Mouse (Mus musculus): ENCODE data around the gene Gng10. TPM values are rescaled to one million over a fixed set of nuclear protein-coding genes. Genes with fewer than 3 reads are reported as not detected.
A peak's percentile ranks its signal among the peaks of the same experiment; 100 is the strongest.

Gene Gng10
- total RNA-seq, 1 experiment from 2014 or later: 26.8 TPM

- no peak for DNase-seq
These were observed 19.7 kb upstream of the Gng10 start for GRCm38 (mm10) chr4:59015181-59015580.

DNA sequence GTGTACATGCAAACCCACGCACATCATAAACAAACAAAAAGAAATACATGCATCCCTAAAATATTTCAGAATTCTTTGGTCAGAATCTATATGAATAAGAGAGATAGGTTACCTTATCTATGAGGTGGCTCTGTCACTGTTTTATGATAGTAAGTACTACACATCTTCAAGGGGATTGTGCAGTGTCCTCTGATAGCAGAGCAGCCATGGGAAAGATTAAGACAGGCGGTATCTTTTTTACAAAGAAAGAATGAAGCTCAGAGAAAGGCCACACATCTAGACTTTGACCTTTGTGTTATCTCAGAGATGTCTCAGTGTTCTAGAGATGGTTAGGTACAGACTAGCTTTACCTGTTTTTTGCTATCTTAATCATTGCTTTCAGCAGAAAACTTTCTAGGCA is 18.0 kb upstream of the Gng10 start:
- no peak for DNase-seq

GRCm38 (mm10) chr4:59034325-59034917 is 467 bp upstream of the Gng10 start:
- no peak for DNase-seq

DNA sequence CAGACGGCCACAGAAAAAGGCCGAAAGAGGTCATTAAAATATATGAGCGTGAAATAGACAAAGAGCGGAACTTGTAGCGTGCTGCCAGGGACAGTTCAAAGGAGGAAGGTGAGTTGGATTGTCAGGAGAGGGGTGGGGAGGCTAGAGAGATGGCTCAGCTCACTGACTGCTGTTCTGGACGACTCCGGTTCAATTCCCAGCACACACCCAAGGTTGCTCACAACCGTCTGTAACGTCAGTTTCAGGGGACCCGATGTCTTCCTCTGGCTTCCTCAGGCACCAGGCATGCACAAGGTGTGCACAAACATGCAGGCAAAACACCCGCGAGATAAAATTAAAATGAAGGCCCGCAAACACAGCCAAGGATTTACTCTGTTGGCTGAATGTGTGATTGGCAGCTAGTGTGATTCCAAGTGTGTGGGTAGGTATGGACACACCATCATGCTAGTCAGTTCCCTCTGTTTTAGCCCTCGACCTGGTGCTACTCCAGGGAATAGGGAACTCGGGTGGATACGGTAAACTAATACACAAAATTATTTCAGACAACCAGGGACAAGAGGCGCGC is 980 bp downstream of the Gng10 start:
- DNase-seq: no peak

GRCm38 (mm10) chr4:59036490-59037127 is 1.7 kb downstream of the Gng10 start:
- peak; percentile 71 for DNase-seq

DNA sequence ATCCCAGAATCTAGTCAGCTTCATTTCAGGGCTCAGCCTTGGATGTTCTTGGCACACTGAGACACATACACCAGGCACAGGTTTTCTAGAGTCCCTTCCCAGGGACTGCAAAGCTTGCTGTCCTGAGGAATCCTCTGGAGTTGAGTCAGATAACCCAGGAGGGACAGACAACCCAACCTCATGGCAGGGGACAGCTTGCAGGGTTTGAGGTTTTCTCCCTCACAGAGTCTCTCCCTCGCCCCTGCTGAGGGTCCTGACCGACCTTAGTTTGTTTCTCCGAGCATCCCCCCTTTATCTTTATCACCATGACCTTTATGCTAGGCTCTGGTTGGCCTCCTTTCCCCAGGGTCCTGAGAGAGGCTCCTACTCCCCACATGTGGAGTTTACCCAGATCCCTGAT is 2.6 kb downstream of the Gng10 start:
- DNase-seq: no peak

DNA sequence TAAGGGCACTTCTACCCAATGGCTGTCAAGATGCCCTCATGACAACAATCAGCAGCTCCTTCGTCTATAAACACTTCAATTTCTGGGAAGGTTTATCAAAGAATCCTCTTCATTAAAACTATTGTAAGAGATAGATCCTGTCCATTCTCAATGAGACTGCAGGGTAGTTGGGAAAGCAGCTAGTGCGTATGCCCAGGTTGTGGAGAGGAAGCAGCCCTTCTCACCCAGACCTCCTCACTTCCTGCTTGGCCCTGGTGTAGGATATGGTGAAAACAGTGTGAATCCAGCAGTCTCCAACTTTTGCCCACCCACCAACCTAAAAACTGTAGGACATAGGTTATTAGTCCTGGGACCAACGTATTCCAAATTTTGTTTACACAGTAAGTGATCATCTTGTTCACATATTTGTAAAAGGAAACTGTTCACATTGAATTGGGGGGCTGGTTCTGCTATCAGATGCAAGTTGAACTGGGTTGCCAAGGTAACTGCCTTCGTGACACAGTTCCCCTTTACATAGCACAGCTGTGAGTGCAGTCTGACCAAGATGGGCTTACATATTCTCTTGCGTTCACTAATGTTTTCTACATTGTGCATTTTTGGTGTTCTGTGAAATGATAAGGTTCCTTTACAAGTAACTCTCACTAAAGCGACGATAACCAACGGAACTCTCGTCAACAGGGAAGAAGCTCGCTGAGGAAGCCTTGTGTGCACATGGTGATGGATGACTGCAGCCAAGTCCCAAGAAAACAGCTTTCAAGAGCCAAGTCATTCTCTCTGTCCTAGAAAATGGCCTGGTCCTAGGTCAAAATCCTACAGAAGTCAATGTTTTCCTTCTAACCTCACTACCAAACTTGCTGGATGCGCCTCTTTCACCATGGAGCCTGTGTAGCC is 5.8 kb downstream of the Gng10 start:
- DNase-seq: no peak

GRCm38 (mm10) chr4:59043074-59043473 is 8.2 kb downstream of the Gng10 start:
- DNase-seq: no peak

DNA sequence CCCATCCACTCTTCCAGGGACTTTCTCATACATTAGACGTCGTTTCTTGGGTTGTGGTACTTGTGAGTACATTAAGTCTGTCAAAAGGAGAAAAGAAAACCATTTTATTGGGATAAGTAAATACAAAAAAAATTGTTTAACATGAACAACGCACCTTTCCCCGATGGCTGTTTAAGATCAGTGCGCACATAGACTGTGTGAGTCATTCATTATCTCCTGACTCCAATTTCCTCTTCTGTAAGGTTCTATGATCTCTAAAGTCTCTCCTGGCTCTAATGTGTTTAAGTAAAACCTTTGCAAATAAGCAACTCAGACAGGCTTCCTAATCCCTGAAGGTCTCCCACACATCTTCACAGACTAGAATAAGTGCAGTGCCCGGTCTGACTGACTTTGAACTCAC is 9.0 kb downstream of the Gng10 start:
- DNase-seq: no peak

DNA sequence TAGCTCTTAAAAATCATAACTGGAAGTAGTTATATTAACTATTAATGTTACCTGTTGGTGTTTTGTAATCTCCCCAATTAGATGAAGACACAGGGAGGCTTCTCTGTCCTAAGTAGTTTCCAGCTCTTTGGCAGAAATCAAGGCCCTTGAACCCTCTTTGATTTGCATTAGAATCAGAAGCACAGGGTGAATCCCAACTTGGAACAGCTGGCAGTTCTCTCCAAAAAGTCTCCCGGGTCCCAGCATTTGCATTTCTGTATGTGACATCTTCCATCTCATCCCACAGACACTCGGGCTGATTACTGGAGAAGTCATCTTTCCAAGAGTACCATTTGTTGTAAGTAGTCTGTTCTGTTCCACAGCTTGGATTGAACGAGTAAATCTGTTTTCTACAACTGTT is 12.3 kb downstream of the Gng10 start:
- no peak for DNase-seq

- DNase-seq: no peak
These were observed 16.2 kb downstream of the Gng10 start for GRCm38 (mm10) chr4:59051081-59051480.

- DNase-seq: no peak
These were observed 23.0 kb downstream of the Gng10 start for GRCm38 (mm10) chr4:59057929-59058328.

DNA sequence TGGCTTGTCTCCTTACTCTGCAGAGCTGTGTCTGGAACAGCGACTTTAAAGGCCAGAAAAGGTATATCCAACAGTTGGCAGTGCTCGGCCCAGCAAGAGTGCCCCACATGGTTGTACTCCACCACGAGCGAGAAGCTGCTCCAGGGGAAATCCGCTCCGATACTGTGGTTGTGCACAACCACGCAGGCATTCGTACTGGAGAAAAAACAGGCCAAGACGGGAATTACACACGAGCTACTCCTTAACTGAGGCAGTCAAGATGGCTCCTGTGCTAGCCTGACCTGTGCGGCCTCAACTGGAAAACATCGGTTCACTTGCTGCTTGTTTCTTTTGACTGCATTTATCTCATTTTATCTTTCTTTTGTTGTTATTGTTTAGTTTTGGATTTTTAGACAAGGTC is 27.6 kb downstream of the Gng10 start:
- DNase-seq: no peak

- DNase-seq: no peak
These were observed 34.4 kb downstream of the Gng10 start for GRCm38 (mm10) chr4:59069276-59069675.

- DNase-seq: no peak
These were observed 48.5 kb downstream of the Gng10 start for GRCm38 (mm10) chr4:59083430-59083829.

GRCm38 (mm10) chr4:59089391-59089790 is 54.5 kb downstream of the Gng10 start:
- DNase-seq: no peak

Other genes starting within 250 kb of the Gng10 start
- 0.29 and 0.52 TPM in 2 replicates for gene Olfr267, start 247.4 kb upstream of the Gng10 start, total RNA-seq (2021)
- gene Ecpas, start 122.3 kb upstream of the Gng10 start, total RNA-seq (2021): 174 and 181 TPM in 2 replicates
- 1.4 and 5.2 TPM in 2 replicates for gene Zkscan16, start 91.5 kb upstream of the Gng10 start, total RNA-seq (2021)
- gene Ptgr1, start 48.0 kb upstream of the Gng10 start, total RNA-seq (2021): 16.9 and 25.6 TPM in 2 replicates
- gene Dnajc25, start 40.0 kb upstream of the Gng10 start, total RNA-seq (2021): 15.6 and 16.1 TPM in 2 replicates
- gene Gm20503, start 31.9 kb upstream of the Gng10 start, total RNA-seq (2021): 3.6 and 4.5 TPM in 2 replicates
- 0.15 TPM in 1 of 2 replicates, not detected in the other for gene AI481877, start 103.9 kb downstream of the Gng10 start, total RNA-seq (2021)
- 40.6 and 42.7 TPM in 2 replicates for gene Ugcg, start 154.2 kb downstream of the Gng10 start, total RNA-seq (2021)

Measured in adrenal gland, postnatal 25 days (tissue).